Mouse (Mus musculus) intestine, embryonic 15.5 days (tissue): Measurements from ENCODE around the gene Plekhm3. TPM values are rescaled to one million over a fixed set of nuclear protein-coding genes. Genes with fewer than 3 reads are reported as not detected.
"Not testable (repeated sequence)": the region's sequence is repeated elsewhere in the genome, so short reads cannot be mapped to it uniquely, and the experiment has no call there.

ENCODE experiments used
- ATAC-seq: fragments of 200-750 bp; cut with Nextera tagmentation; 2 replicates; pipeline ENCODE4 v1.8.0; 2017; ENCODE audit warnings: moderate TSS enrichment, moderate library complexity
- H3K27ac ChIP-seq: fragments of 300-500 bp; sonication (generic); 2 replicates; pipeline ENCODE4 v1.5.1; 2015; ENCODE audit warnings: mild to moderate bottlenecking, inconsistent platforms
- H3K27me3 ChIP-seq: fragments of 300-500 bp; sonication (generic); replicated peaks from 2 replicates; pipeline ENCODE4 v1.6.1; 2015; ENCODE audit warnings: inconsistent platforms
- H3K36me3 ChIP-seq: fragments of 300-500 bp; sonication (generic); 2 replicates; pipeline ENCODE4 v1.6.1; 2015; ENCODE audit warnings: inconsistent platforms
- H3K4me1 ChIP-seq: fragments of 300-500 bp; sonication (generic); replicated peaks from 2 replicates; pipeline ENCODE4 v1.6.1; 2015; ENCODE audit warnings: inconsistent platforms
- H3K4me2 ChIP-seq: fragments of 300-500 bp; sonication (generic); replicated peaks from 2 replicates; pipeline ENCODE4 v1.6.1; 2015; ENCODE audit warnings: mild to moderate bottlenecking, inconsistent platforms
- H3K4me3 ChIP-seq: fragments of 300-500 bp; sonication (generic); replicated peaks from 2 replicates; pipeline ENCODE4 v1.5.1; 2015; ENCODE audit warnings: inconsistent platforms
- H3K9ac ChIP-seq: fragments of 300-500 bp; sonication (generic); 2 replicates; pipeline ENCODE4 v1.6.1; 2015; ENCODE audit warnings: inconsistent platforms
- H3K9me3 ChIP-seq: fragments of 300-500 bp; sonication (generic); 2 replicates; pipeline ENCODE4 v1.6.1; 2016; ENCODE audit warnings: inconsistent platforms
- WGBS: fragments of 180-500 bp; shearing (Covaris S2); methylation state at CpG from one replicate; pipeline ENCODE4 v1.1.7; 2015; 5-methylcytosine and 5-hydroxymethylcytosine counted together
- polyA plus RNA-seq: library from polyadenylated mRNA; unstranded; fragments of >200 nt; fragmentation: Nextera tagmentation; extraction: Ambion mirVana; gene quantifications from 2 replicates; pipeline ENCODE4 v1.2.1, GENCODE M21; 2015

The Plekhm3 gene
- 4.7 and 5.9 TPM in 2 replicates for polyA plus RNA-seq

DNA sequence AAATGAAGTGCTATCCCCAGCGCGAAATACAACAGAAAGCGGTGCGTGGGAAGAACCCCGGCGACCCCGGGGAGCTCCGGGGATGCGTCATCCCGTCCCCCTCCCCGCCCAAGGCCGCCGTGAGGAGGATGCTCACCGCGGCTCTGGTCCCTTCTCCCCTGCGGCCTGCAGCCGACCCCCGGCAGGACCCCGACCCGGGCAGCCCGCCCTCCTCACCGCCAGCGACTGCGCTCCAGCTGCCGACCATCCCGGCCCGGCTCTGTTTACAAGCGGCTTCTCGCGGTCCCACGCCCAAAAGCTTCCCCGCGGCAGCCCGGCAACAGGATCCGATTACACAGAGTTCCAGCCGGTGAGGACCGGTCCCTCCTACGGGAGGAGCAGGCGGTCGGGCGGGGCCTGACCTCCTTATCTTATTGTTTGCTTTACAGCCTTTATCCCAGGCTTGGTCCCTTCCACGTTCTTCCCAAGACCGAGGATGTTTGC lies at the start of gene Plekhm3:
Gene Plekhm3, minus strand, starts transcription at position 346 of the 483 bp plus-strand sequence.
- H3K36me3 ChIP-seq, result no peaks in the 10 kb centered on the region
- under 1% methylated on average over 40 of the region's 43 CpGs for WGBS
- peak within 1 kb of the TSS; percentile 85 for H3K4me3 ChIP-seq
- peaks cover 4% of the 10 kb centered on the region; the same call in 1 of the 2 replicates for H3K4me1 ChIP-seq
- 0 out of 2 replicates have a peak within 1 kb of the TSS, but pooled peaks have one; percentile 44 for H3K27ac ChIP-seq
- no peaks in the 10 kb centered on the region for H3K9me3 ChIP-seq
- ATAC-seq, result peak; percentile 98
- peak within 1 kb of the TSS; percentile 68 for H3K4me2 ChIP-seq
- no peaks in the 10 kb centered on the region for H3K27me3 ChIP-seq
- H3K9ac ChIP-seq, result peak within 1 kb of the TSS; percentile 83

DNA sequence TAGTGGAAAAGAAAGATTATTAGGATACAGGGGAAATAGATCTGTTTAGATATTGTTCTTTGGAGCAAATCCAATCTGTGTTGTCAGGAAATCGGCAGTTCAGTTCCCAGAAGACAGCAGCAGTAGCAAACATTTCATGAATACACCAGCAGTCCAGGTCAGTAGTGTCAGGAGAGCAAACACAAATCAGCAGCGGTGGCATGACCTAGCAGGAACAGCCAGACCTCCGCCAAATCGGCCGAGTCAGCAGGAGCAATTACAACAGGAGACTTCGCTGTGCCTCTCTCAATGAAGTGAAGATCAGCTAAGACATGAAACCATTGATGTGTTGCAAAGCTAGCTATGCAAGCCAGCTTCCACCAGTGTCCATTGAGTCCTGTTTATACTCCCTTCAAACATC lies 49.0 kb upstream of the Plekhm3 start:
- WGBS, result 75% methylated on average over 6 of the region's 6 CpGs
- Histone ChIP-seq H3K4me1 (no peaks in the 10 kb centered on the region), H3K9me3 (no peaks in the 10 kb centered on the region), H3K36me3 (no peaks in the 10 kb centered on the region), H3K4me2 (no peak overlapping the region), H3K4me3 (no peak overlapping the region), H3K9ac (no peak overlapping the region), H3K27me3 (no peaks in the 10 kb centered on the region), H3K27ac (no peak overlapping the region)
- ATAC-seq, result no peak

GRCm38 (mm10) chr1:65004526-65004925 lies 47.9 kb upstream of the Plekhm3 start:
- H3K4me3 ChIP-seq, result no peak overlapping the region
- no peaks in the 10 kb centered on the region for H3K27me3 ChIP-seq
- no peaks in the 10 kb centered on the region for H3K9me3 ChIP-seq
- H3K4me2 ChIP-seq, result no peak overlapping the region
- H3K36me3 ChIP-seq, result no peaks in the 10 kb centered on the region
- WGBS, result 67% methylated on average over 4 of the region's 4 CpGs
- no peak overlapping the region for H3K27ac ChIP-seq
- no peak for ATAC-seq
- no peak overlapping the region for H3K9ac ChIP-seq
- no peaks in the 10 kb centered on the region for H3K4me1 ChIP-seq

DNA sequence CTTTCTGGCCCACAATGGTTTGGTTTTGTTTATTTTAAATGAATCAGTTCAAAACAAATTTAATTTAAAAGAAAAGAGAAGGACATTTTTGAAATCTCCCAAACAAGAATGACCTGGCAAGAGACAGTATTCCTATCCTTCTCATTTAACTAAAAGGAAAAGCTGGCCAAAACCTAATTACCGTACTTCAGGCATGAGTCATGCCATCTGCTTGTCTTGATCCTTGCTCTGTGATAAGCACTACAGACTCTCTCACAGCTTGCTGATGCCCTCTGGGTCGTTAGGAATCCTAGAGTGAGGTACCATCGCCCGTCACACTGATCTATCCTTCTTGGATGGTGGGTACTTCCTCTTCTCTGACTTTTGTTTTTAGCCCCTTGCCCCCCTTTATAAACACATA lies 36.6 kb upstream of the Plekhm3 start:
- Histone ChIP-seq H3K27me3 (no peaks in the 10 kb centered on the region), H3K9me3 (no peaks in the 10 kb centered on the region), H3K27ac (no peak overlapping the region), H3K36me3 (no peaks in the 10 kb centered on the region), H3K4me2 (no peak overlapping the region), H3K9ac (no peak overlapping the region), H3K4me1 (no peaks in the 10 kb centered on the region), H3K4me3 (no peak overlapping the region)
- WGBS, result 59% methylated on average over 4 of the region's 4 CpGs
- no peak for ATAC-seq

DNA sequence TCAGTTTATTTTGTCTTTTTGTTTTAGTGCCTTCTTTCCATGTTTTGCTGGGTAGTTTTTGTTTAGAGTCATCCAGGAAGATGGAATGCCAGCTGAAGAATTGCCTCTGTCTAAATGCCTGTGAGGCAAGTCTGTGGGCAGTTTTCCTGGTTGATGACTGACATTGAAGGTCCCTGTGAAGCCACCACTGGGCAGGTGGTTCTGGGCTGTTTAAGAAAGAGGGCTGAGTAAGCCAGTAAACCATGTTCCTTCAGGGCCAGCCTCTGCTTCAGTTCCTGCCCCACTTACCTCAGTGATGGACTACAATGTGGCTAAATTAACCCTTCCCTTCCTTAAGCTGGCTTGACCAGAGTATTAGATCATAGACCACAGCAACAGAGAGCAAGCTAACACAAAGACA lies 31.6 kb upstream of the Plekhm3 start:
- H3K27me3 ChIP-seq, result no peaks in the 10 kb centered on the region
- H3K4me3 ChIP-seq, result no peak overlapping the region

GRCm38 (mm10) chr1:64986120-64986519 lies 29.5 kb upstream of the Plekhm3 start:
- no peaks in the 10 kb centered on the region for H3K4me1 ChIP-seq
- H3K9me3 ChIP-seq, result no peaks in the 10 kb centered on the region
- no peak overlapping the region for H3K9ac ChIP-seq
- no peak; the same call in 1 of the 2 replicates for ATAC-seq
- H3K36me3 ChIP-seq, result no peaks in the 10 kb centered on the region
- no peak overlapping the region for H3K4me2 ChIP-seq
- no peaks in the 10 kb centered on the region for H3K27me3 ChIP-seq
- H3K4me3 ChIP-seq, result no peak overlapping the region
- 42% methylated on average over 7 of the region's 7 CpGs for WGBS
- H3K27ac ChIP-seq, result no peak overlapping the region

More for the DNA sequence above, 31.6 kb upstream of the Plekhm3 start:
- no peak for ATAC-seq
- Histone ChIP-seq H3K9ac (no peak overlapping the region), H3K4me2 (no peak overlapping the region), H3K9me3 (no peaks in the 10 kb centered on the region), H3K36me3 (no peaks in the 10 kb centered on the region), H3K4me1 (no peaks in the 10 kb centered on the region), H3K27ac (no peak overlapping the region)

DNA sequence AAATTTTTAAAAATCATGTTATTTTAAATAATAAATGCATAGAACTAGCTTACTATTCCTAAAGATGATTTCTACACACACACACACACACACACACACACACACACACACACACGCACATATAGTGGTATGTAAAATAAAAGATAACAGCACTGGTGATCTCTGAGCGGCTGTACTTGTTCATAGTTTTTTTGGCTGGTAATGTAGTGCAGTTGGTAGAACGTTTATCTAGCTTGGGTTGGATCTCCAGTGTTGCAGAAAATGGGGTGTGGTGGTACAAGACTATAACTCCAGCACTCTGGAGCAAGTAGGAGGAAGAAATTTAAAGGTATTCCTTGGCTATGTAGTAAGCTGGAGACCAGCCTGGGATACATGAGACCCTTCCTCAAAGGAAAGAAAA lies 26.6 kb upstream of the Plekhm3 start:
- no peak overlapping the region for H3K9ac ChIP-seq
- no peaks in the 10 kb centered on the region for H3K4me1 ChIP-seq
- no peaks in the 10 kb centered on the region for H3K36me3 ChIP-seq
- no peaks in the 10 kb centered on the region for H3K9me3 ChIP-seq
- 69% methylated on average over 3 of the region's 3 CpGs for WGBS
- H3K4me3 ChIP-seq, result no peak overlapping the region
- H3K27ac ChIP-seq, result no peak overlapping the region
- ATAC-seq, result no peak
- H3K4me2 ChIP-seq, result no peak overlapping the region
- H3K27me3 ChIP-seq, result no peaks in the 10 kb centered on the region

DNA sequence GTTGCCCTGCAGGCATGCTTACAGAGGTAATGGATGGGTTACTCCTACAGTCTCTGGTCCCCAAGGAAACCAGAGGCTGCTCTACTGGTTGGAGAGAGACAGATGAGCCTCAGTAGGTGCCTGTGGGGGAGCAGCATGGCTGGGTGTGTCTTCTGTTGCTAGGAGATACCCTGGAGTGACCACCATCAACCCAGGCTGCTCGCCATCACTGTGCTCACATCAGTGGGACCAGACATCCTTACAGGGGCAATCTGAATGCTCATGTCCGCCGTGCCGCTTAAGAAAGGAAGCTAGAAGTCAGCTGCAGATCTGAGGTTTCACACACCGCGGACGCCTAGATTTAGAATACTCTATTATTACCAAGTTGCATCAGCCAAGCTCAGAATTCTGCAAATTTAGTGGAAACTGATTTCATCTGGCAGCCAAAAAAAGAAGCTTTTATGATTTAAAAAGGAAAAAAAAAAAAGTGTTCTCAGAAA lies 21.7 kb upstream of the Plekhm3 start:
- no peak overlapping the region for H3K4me2 ChIP-seq
- H3K36me3 ChIP-seq, result no peaks in the 10 kb centered on the region
- H3K9ac ChIP-seq, result no peak overlapping the region
- no peaks in the 10 kb centered on the region for H3K27me3 ChIP-seq
- no peak overlapping the region for H3K27ac ChIP-seq
- 71% methylated on average over 7 of the region's 7 CpGs for WGBS
- ATAC-seq, result no peak
- H3K4me1 ChIP-seq, result no peaks in the 10 kb centered on the region
- no peaks in the 10 kb centered on the region for H3K9me3 ChIP-seq
- no peak overlapping the region for H3K4me3 ChIP-seq

GRCm38 (mm10) chr1:64975346-64975745 lies 18.7 kb upstream of the Plekhm3 start:
- WGBS, result 54% methylated on average over 7 of the region's 7 CpGs
- no peak for ATAC-seq
- H3K27ac ChIP-seq, result no peak overlapping the region
- no peaks in the 10 kb centered on the region for H3K9me3 ChIP-seq
- H3K4me1 ChIP-seq, result no peaks in the 10 kb centered on the region
- no peak overlapping the region for H3K4me3 ChIP-seq
- no peaks in the 10 kb centered on the region for H3K36me3 ChIP-seq
- H3K9ac ChIP-seq, result no peak overlapping the region
- no peak overlapping the region for H3K4me2 ChIP-seq
- no peaks in the 10 kb centered on the region for H3K27me3 ChIP-seq

DNA sequence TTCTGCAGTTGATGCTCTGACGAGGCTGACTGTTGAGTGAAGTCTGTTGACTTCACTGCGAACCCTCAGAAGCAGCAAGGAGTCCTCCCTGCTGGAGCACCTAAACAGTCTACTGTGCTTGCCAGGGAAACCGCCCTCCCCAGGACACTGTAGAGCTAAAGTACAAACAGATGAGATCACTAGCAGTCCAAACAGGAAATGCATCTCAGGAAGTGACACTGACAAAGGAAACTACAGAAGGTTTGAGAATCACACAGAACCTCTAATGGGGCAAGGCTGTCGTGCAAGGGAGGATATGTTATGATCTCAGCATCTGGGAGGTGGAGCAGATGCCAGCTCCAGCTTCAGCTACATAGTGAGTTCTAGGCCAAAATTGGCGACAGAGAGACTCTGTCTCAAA lies 14.1 kb upstream of the Plekhm3 start:
- Histone ChIP-seq H3K27ac (no peak overlapping the region), H3K4me1 (no peaks in the 10 kb centered on the region), H3K36me3 (no peaks in the 10 kb centered on the region), H3K9me3 (no peaks in the 10 kb centered on the region), H3K4me3 (no peak overlapping the region), H3K4me2 (no peak overlapping the region), H3K9ac (no peak overlapping the region), H3K27me3 (no peaks in the 10 kb centered on the region)
- ATAC-seq, result no peak
- 68% methylated on average over 5 of the region's 5 CpGs for WGBS

- Histone ChIP-seq H3K4me3 (peak overlapping the region; percentile 85), H3K27me3 (no peaks in the 10 kb centered on the region), H3K9ac (peak overlapping the region; percentile 83), H3K27ac (no peak overlapping the region), H3K36me3 (no peaks in the 10 kb centered on the region), H3K4me1 (peaks cover 4% of the 10 kb centered on the region; the same call in 1 of the 2 replicates), H3K9me3 (no peaks in the 10 kb centered on the region), H3K4me2 (peak overlapping the region; percentile 68)
- 52% methylated on average over 8 of the region's 8 CpGs for WGBS
- ATAC-seq, result peak; percentile 48
Observed at GRCm38 (mm10) chr1:64957021-64957489, 431 bp upstream of the Plekhm3 start.

- H3K36me3 ChIP-seq, H3K27me3 ChIP-seq, H3K27ac ChIP-seq, H3K9ac ChIP-seq, H3K4me2 ChIP-seq, H3K4me3 ChIP-seq, H3K4me1 ChIP-seq, H3K9me3 ChIP-seq, ATAC-seq: not testable (repeated sequence)
- WGBS, result 88% methylated on average over 7 of the region's 7 CpGs
Observed at GRCm38 (mm10) chr1:64954786-64955185, 1.8 kb downstream of the Plekhm3 start.

- no peaks in the 10 kb centered on the region for H3K4me1 ChIP-seq
- H3K4me2 ChIP-seq, result no peak overlapping the region
- WGBS, result 88% methylated on average over 3 of the region's 3 CpGs
- H3K27me3 ChIP-seq, result no peaks in the 10 kb centered on the region
- no peaks in the 10 kb centered on the region for H3K9me3 ChIP-seq
- H3K4me3 ChIP-seq, result no peak overlapping the region
- no peak overlapping the region for H3K27ac ChIP-seq
- H3K9ac ChIP-seq, result no peak overlapping the region
- H3K36me3 ChIP-seq, result no peaks in the 10 kb centered on the region
- ATAC-seq, result no peak
Observed at GRCm38 (mm10) chr1:64950271-64950670, 6.4 kb downstream of the Plekhm3 start.
